Mouse (Mus musculus) kidney, adult 2 months (tissue): ENCODE results near the gene Sdhaf2.

Experiments used
- CTCF ChIP-seq: fragments of 200-500 bp; conservative IDR thresholded peaks from 2 replicates; pipeline ENCODE4 v1.5.1; 2011; ENCODE audit warnings: low read depth, mild to moderate bottlenecking, control low read depth, low read length, moderate library complexity, mixed read lengths; ENCODE audit not compliant: insufficient read depth, insufficient read length
- POLR2A ChIP-seq: fragments of 200-500 bp; IDR thresholded peaks from one replicate; pipeline ENCODE4 v1.6.1; 2011; ENCODE audit warnings: low read depth, low read length, control low read depth

- TF ChIP-seq CTCF (no peak), POLR2A (no peak)
Measured at GRCm38 (mm10) chr19:10564278-10564677, 38.3 kb upstream of the Sdhaf2 start.
